Mouse (Mus musculus) midbrain, embryonic 14.5 days (tissue): Measurements from ENCODE around the gene Ppp2r5e. TPM values are rescaled to one million over a fixed set of nuclear protein-coding genes. Genes with fewer than 3 reads are reported as not detected.

Source experiments
- ATAC-seq: fragments of 200-750 bp; cut with Nextera tagmentation; 2 replicates; pipeline ENCODE4 v1.8.0; 2017; ENCODE audit warnings: moderate number of reproducible peaks, moderate library complexity; ENCODE audit not compliant: low FRiP score, low TSS enrichment
- DNase-seq: peaks from one replicate; pipeline ENCODE4 v3.0.0-alpha.2; 2015
- H3K27ac ChIP-seq: fragments of 300-500 bp; sonication (generic); replicated peaks from 2 replicates; pipeline ENCODE4 v1.5.1; 2014; ENCODE audit warnings: mild to moderate bottlenecking, low read depth, low read length, moderate library complexity
- H3K27me3 ChIP-seq: fragments of 300-500 bp; sonication (generic); 2 replicates; pipeline ENCODE4 v1.6.1; 2014; ENCODE audit warnings: low read length, control low read depth, mixed read lengths; ENCODE audit not compliant: control insufficient read depth, insufficient read depth
- H3K36me3 ChIP-seq: fragments of 300-500 bp; sonication (generic); 2 replicates; pipeline ENCODE4 v1.6.1; 2014; ENCODE audit warnings: low read length, control low read depth; ENCODE audit not compliant: control insufficient read depth, insufficient read depth
- H3K4me1 ChIP-seq: fragments of 300-500 bp; sonication (generic); 2 replicates; pipeline ENCODE4 v1.6.1; 2014; ENCODE audit warnings: mild to moderate bottlenecking, antibody characterized with exemption, low read length, control low read depth; ENCODE audit not compliant: control insufficient read depth, insufficient read depth
- H3K4me2 ChIP-seq: fragments of 300-500 bp; sonication (generic); 2 replicates; pipeline ENCODE4 v1.6.1; 2014; ENCODE audit warnings: mild to moderate bottlenecking, low read length, moderate library complexity
- H3K4me3 ChIP-seq: fragments of 300-500 bp; sonication (generic); replicated peaks from 2 replicates; pipeline ENCODE4 v1.5.1; 2014; ENCODE audit warnings: low read depth, low read length
- H3K9ac ChIP-seq: fragments of 300-500 bp; sonication (generic); replicated peaks from 2 replicates; pipeline ENCODE4 v1.6.1; 2014; ENCODE audit warnings: mild to moderate bottlenecking, low read length, moderate library complexity
- H3K9me3 ChIP-seq: fragments of 300-500 bp; sonication (generic); 2 replicates; pipeline ENCODE4 v1.6.1; 2016; ENCODE audit warnings: low read length, control low read depth, mixed read lengths; ENCODE audit not compliant: control insufficient read depth
- WGBS: fragments of 180-500 bp; shearing (Covaris S2); extraction: QIAGEN DNeasy Blood & Tissue Kit; methylation state at CpG from one replicate; pipeline ENCODE4 v1.1.7; 2014; 5-methylcytosine and 5-hydroxymethylcytosine counted together
- polyA plus RNA-seq: library from polyadenylated mRNA; unstranded; fragments of >200 nt; fragmentation: Nextera tagmentation; extraction: Ambion mirVana; gene quantifications from 2 replicates; pipeline ENCODE4 v1.2.1, GENCODE M21; 2014

The Ppp2r5e gene
- polyA plus RNA-seq, 1 experiment from 2014 or later: 30.3 TPM

DNA sequence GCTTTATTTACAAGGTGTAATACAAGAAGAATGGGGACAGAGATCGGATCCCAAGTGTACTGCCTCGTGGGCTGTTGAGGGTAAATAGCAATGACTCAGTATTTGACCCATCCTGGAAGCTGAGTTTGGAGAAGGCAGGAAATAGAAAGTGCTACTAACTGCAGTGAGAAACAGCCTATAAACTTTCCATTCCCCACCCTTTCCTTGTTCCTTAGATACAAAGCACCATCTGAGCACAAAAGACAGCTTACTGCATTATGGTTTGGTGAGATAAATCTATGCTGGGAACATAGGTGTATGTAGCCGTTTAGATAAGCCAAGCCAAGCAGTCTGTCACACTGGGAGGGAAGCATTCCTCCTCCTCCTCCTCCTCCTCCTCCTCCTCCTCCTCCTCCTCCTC, 26.8 kb upstream of the Ppp2r5e start:
- Histone ChIP-seq H3K27ac (no peak overlapping the region), H3K9me3 (no peaks in the 10 kb centered on the region), H3K4me1 (no peaks in the 10 kb centered on the region), H3K4me3 (no peak overlapping the region), H3K9ac (no peak overlapping the region), H3K4me2 (no peak overlapping the region), H3K36me3 (no peaks in the 10 kb centered on the region), H3K27me3 (no peaks in the 10 kb centered on the region)
- no peak for ATAC-seq
- DNase-seq: no peak
- 82% methylated on average over 3 of the region's 3 CpGs for WGBS

- H3K27me3 ChIP-seq: no peaks in the 10 kb centered on the region
- 64% methylated on average over 8 of the region's 8 CpGs for WGBS
- no peak overlapping the region for H3K9ac ChIP-seq
- ATAC-seq (no peak), DNase-seq (no peak)
- no peaks in the 10 kb centered on the region for H3K4me1 ChIP-seq
- H3K4me2 ChIP-seq: no peak overlapping the region
- no peaks in the 10 kb centered on the region; the same call in 1 of the 2 replicates for H3K9me3 ChIP-seq
- H3K36me3 ChIP-seq: no peaks in the 10 kb centered on the region
- no peak overlapping the region for H3K4me3 ChIP-seq
- H3K27ac ChIP-seq: no peak overlapping the region
Measured at GRCm38 (mm10) chr12:75616841-75617240, 20.8 kb upstream of the Ppp2r5e start.

DNA sequence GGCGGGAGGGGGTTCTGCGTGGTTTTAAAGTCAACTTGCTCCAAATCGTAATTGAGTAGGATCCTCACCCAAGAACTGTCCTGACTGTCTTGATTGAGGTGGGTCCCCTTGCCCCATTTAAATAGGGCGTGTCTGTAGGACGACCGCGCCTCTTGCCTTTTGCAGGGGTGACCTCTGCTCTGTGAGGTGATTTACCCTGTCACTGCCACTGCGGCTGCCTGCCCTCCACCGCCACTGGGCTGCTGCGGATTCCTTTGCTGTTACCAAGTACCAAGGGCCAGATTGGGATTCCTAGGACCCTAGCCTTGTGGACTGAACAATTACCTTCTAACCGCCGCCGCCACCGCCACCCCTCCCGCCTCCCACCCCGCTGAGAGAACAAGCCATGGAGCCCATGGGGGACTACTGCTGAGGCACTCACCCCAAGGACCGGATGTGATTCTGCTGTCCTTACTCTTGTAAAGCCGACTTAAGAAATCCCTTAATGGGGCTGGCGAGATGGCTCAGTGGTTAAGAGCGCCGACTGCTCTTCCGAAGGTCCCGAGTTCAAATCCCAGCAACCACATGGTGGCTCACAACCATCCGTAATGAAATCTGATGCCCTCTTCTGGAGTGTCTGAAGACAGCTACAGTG, 20.2 kb upstream of the Ppp2r5e start:
- 7% methylated on average over 23 of the region's 24 CpGs for WGBS
- no peaks in the 10 kb centered on the region for H3K27me3 ChIP-seq
- H3K9ac ChIP-seq: no peak overlapping the region
- H3K9me3 ChIP-seq: no peaks in the 10 kb centered on the region; the same call in 1 of the 2 replicates
- H3K4me3 ChIP-seq: no peak overlapping the region
- H3K4me2 ChIP-seq: peak overlapping the region; percentile 28
- no peak overlapping the region for H3K27ac ChIP-seq
- DNase-seq (peak; percentile 2), ATAC-seq (no peak)
- no peaks in the 10 kb centered on the region for H3K36me3 ChIP-seq
- H3K4me1 ChIP-seq: no peaks in the 10 kb centered on the region

DNA sequence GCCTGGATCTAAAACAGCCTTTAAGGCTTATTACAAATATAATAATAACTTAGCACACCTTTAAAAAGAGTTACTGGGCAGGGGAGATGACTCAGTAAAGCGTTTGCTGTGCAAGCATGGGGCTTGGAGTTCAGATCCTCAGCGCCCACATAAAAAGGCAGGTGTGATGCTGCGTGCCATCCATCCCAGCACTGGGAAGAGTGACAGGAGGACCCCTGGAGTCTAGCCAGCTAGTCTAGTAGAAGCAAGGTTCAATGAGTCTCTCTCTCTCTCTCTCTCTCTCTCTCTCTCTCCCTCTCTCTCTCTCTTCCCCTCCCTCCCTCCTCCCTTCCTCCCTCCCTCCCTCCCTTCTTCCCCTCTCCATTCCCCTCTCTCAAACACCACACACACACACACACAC, 19.5 kb upstream of the Ppp2r5e start:
- 50% methylated on average over 3 of the region's 3 CpGs for WGBS
- no peaks in the 10 kb centered on the region; the same call in 1 of the 2 replicates for H3K9me3 ChIP-seq
- H3K4me3 ChIP-seq: no peak overlapping the region
- H3K36me3 ChIP-seq: no peaks in the 10 kb centered on the region
- H3K27ac ChIP-seq: no peak overlapping the region
- no peak for DNase-seq
- no peaks in the 10 kb centered on the region for H3K4me1 ChIP-seq
- H3K4me2 ChIP-seq: no peak overlapping the region
- H3K27me3 ChIP-seq: no peaks in the 10 kb centered on the region
- no peak for ATAC-seq
- no peak overlapping the region for H3K9ac ChIP-seq

- no peaks in the 10 kb centered on the region for H3K27me3 ChIP-seq
- ATAC-seq (no peak), DNase-seq (no peak)
- H3K36me3 ChIP-seq: no peaks in the 10 kb centered on the region
- no peak overlapping the region for H3K27ac ChIP-seq
- H3K9ac ChIP-seq: no peak overlapping the region
- no peak overlapping the region for H3K4me2 ChIP-seq
- H3K9me3 ChIP-seq: no peaks in the 10 kb centered on the region; the same call in 1 of the 2 replicates
- WGBS: 88% methylated on average over 7 of the region's 7 CpGs
- H3K4me1 ChIP-seq: no peaks in the 10 kb centered on the region
- H3K4me3 ChIP-seq: no peak overlapping the region
Measured at GRCm38 (mm10) chr12:75612711-75613110, 16.7 kb upstream of the Ppp2r5e start.

- Histone ChIP-seq H3K4me1 (peaks cover 2% of the 10 kb centered on the region), H3K27ac (no peak overlapping the region), H3K27me3 (no peaks in the 10 kb centered on the region), H3K9ac (0 out of 2 replicates have a peak overlapping the region, but pooled peaks have one; percentile 9), H3K4me3 (no peak overlapping the region), H3K4me2 (no peak overlapping the region), H3K36me3 (no peaks in the 10 kb centered on the region), H3K9me3 (no peaks in the 10 kb centered on the region)
- WGBS: 15% methylated on average over 4 of the region's 4 CpGs
- DNase-seq: peak; percentile 28
- ATAC-seq: no peak
Measured at GRCm38 (mm10) chr12:75599490-75599889, 3.4 kb upstream of the Ppp2r5e start.

DNA sequence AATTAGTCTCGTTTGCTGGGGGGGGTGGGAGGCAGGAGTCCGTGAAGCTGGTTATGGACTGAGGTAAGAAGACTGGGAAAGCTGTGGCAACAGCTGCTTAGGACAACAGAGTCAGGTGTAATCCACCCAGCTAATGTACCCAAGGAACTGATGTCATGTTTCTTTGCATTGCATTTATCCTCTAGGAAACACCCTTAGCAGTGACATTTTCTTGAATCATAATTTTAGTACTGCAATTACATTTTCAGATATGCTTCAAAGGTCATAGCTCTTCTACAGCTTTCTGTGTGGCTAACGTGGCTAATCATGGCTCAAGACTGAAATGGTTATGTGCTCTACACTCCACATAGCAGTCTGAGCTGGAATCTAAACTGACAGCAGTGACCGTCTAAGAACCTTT, 2.9 kb upstream of the Ppp2r5e start:
- Histone ChIP-seq H3K4me2 (no peak overlapping the region), H3K27me3 (no peaks in the 10 kb centered on the region), H3K27ac (no peak overlapping the region), H3K9ac (0 out of 2 replicates have a peak overlapping the region, but pooled peaks have one; percentile 9), H3K9me3 (no peaks in the 10 kb centered on the region), H3K4me1 (peaks cover 7% of the 10 kb centered on the region), H3K36me3 (no peaks in the 10 kb centered on the region), H3K4me3 (no peak overlapping the region)
- DNase-seq: no peak
- no peak for ATAC-seq
- WGBS: 67% methylated on average over 4 of the region's 4 CpGs

DNA sequence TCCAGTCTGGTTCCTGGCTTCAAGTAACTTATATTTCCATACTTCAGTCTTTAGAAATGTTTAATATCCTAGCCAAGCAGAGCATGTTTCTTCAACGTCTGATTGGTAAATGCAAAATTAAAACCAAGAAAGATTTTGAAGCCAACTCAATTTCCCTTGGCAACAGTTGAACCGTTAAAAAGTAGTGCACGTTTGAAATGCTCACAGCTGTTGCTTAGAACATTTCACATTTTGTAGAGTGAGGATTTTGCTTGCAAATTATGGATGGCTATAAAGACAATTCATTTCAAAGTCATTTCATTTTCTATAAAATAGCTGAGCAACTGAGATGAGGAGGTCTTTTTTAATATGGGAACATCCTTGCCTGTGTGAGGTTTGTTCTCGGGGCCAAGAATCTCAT, 1.7 kb upstream of the Ppp2r5e start:
- DNase-seq (no peak), ATAC-seq (no peak)
- Histone ChIP-seq H3K36me3 (peaks cover 5% of the 10 kb centered on the region), H3K4me3 (no peak overlapping the region), H3K9me3 (no peaks in the 10 kb centered on the region), H3K4me1 (peaks cover 12% of the 10 kb centered on the region), H3K27me3 (no peaks in the 10 kb centered on the region), H3K27ac (no peak overlapping the region), H3K9ac (no peak overlapping the region), H3K4me2 (no peak overlapping the region)
- 89% methylated on average over 4 of the region's 4 CpGs for WGBS
